Mouse (Mus musculus) WW6 (cell line): Measurements from ENCODE around the gene Racgap1.

ENCODE experiments used
- DNase-seq: peaks from one replicate; pipeline ENCODE4 v3.0.0-alpha.2; 2013; ENCODE audit warnings: low read depth, low spot score

Gene Racgap1

GRCm38 (mm10) chr15:99619821-99620220 lies 31.6 kb downstream of the Racgap1 start:
- DNase-seq: no peak

DNA sequence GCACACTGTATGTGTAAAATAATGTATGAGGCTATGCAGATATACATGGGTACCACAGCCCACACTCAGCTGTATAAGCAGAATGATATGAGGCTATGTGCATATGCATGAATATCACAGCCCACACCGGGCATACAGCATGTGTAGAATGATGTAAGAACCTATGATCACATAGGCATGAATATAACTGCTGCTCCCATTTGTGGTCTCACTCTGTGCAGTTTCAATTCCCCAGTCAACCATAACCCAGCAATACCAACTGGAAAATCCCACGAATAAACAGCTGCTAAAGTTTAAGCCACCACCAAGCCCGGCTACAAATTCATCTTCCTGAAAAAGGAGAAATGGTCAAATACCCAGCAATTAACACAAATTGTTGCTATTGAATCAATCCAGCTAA lies 32.9 kb downstream of the Racgap1 start:
- DNase-seq: no peak

DNA sequence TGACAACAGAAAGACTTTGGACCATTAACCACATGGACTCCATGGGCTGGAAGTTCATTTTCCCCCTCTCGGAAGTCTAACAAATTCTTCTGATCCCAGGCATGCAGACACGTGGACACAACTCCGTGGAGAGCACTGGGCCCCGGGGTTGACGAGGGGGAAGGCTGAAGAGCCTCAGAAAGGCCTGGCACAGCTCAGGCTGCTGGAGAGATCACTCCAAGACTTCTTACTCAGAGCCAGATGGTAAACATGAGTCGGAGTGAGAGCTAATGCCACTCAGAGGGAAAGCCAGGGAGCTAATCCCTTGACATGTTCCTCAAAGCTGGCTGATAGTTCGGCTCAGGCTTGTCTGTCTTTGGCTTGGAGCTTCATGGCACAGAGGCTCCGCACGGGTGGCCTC lies 36.2 kb downstream of the Racgap1 start:
- no peak for DNase-seq

DNA sequence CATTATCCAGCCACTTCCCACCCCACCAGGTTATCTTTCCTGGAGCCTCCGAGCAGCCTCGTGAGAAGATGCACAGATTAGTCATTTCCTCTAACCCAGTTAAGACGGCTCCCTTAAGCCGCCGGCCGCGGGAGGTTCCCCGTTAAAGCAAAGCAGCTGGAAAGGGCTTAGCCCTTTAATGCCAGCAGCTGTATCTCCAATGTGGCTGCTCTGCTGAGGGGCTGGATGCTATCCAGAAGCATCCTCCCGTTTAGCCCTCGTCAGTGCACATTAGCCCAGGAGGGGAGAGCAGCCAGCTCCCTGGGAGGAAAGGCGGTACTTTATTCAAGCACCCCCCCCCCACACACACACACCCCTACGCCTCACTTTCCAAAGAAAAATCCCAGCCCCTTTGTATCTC lies 36.7 kb downstream of the Racgap1 start:
- no peak for DNase-seq

DNA sequence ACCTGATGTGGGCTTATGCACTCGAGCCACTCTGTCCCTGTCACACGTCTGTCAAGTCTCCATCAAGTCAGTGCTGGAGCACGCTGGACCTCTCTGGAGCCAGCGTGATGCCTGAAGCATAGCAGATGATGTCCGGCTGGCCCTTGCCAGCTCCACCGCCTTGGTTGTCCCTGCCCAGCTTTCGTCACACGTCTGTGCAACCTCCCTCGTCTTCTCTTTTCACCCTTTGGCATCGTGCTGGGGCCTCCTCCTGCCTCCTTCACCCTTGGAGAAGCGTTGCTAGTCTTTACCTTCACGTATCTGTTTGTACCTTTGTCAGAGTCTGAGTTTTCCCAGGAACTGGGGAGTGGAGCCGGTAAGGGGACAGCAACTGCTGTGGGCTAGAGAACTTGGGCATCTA lies 37.2 kb downstream of the Racgap1 start:
- DNase-seq: no peak

DNA sequence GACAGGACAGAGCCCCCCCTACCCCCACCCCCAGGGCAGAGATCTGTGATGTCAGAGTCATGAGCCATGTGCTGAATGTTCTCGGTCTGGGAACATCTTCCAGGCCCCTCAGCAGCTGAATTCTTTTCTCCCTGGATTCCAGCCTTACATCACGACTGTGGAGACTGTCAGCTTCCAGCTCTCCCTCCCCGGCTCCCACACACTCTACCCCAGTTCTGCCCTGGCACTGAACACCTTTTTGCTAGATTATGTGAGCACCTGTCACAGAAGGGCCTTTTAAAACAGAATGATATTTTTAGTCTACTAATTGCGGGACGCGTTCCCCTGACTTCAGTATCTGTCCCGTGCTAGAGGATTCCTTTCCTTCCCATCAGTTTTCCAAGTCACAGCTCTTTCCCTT lies 39.9 kb downstream of the Racgap1 start:
- no peak for DNase-seq

GRCm38 (mm10) chr15:99608382-99609125 lies 42.9 kb downstream of the Racgap1 start:
- no peak for DNase-seq

DNA sequence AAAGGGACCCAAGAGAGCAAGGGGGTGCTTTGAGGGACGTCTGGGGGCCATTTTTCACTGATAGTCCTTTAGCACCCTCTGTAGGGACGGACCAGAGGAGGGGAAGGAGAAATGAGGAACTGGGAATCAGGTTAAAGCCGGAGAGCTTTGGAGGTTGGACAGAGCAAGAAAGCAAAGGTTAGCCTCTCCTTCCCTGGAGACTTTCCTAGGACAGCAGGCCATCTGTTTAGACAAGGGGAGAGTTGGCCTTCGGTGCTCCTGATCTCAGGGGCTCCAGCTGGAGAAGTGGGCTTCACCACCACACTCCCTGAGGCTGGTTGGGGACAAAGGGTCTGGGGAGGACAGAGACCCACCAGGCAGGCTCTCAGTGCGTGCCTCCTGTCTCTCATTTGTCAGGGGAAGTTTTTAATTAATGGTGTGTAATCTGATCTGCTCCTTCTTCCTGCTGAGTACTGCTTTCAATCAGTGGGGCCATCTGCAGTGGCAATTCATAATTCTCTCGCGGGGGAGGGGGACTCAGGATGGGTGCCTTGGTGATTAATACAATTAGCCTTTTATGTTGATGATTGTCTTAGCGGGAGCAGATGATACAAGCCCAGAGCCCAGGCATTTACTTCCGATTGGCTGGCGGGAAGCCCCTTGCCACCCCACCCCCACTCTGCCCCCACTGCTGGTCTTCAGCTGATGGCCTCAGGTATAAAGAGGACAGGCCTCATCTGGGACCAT lies 43.9 kb downstream of the Racgap1 start:
- DNase-seq: no peak

DNA sequence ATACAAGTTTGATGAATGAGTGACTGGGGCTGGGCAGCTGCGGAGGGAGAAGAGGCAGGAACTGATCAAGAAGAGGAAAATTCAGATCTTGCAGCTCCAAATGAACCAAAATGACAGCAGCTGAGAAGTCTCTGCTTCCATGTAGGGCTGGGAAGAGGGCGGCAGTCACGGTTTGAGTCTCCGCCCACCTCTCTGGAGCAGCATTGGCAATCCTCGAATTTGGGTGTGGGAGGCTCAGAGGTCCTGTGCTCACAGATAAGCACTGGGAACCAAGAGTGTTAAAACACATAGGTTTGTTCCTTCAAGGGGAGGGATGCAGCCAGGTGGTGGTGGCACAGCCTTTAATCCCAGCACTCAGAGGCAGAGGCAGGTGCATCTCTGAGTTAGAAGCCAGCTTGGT lies 44.9 kb downstream of the Racgap1 start:
- no peak for DNase-seq

DNA sequence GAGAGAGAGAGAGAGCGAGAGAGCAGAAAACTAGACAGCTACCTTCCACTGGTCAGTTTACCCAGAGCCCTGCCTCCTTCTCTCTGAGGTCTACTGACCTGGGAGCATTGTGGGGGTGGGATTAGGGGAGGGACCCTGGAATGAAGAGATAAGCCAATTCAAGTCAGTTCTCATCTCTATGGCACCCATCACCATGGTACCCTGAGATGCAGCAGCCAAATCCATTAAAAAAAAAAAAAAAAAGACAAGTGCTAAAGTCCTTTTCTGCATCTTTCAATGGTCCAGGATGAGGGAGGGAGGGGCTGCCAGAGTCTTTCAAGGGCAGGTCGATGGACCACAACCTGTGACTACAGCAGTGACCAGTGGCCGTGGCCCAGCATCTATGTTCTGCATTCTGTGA lies 45.9 kb downstream of the Racgap1 start:
- no peak for DNase-seq

- DNase-seq: no peak
These were observed 48.2 kb downstream of the Racgap1 start for GRCm38 (mm10) chr15:99603216-99603615.

DNA sequence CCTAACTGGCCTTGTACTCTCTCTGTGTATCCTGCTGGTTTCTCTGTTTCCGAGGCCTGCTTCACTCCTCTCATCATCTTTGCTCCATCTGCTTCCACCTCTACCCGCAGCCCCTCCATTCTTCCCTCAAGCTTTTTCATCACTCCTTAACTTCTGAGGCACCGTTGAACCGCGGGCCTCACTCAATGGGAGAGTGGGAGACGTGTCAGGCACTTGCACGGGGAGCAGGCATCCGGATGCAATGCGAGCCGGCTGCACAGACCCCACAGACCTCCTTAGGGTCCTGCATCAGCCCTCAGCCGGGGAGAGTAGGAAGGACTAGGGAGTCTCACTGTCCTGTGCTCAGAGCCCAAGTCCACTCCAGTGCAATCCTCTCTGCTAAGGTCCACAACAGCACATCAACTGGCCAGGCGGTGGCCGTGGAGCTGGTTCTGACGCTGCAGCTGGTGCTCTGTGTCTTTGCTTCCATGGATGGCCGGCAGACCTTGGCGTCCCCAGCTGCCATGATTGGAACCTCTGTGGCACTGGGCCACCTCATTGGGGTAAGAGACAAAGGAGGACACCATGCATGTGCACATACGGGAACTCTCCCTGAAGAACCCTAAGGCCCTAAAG lies 49.1 kb downstream of the Racgap1 start:
- DNase-seq: no peak

DNA sequence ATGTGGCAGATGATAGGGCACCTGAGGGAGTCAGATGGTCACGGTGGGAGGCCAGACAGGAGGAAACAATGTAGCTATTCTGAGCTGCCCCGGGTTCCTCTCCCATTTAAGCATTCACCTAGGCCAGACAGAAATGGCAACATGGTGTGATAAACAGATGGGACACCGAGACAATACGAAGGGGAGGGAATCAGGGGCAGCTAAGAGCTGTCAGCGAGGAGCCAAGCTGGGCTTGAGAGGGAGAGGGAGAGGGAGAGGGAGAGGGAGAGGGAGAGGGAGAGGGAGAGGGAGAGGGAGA lies 49.7 kb downstream of the Racgap1 start:
- DNase-seq: no peak

GRCm38 (mm10) chr15:99600986-99601822 lies 50.3 kb downstream of the Racgap1 start, which contains the start of gene Aqp6:
Aqp6 (plus strand) TSS chr15:99601400.
- no peak for DNase-seq

GRCm38 (mm10) chr15:99599245-99600070 lies 52.0 kb downstream of the Racgap1 start:
- DNase-seq: no peak

- no peak for DNase-seq
These were observed 53.9 kb downstream of the Racgap1 start for GRCm38 (mm10) chr15:99597596-99597995.

- no peak for DNase-seq
These were observed 54.6 kb downstream of the Racgap1 start for GRCm38 (mm10) chr15:99596841-99597240.

GRCm38 (mm10) chr15:99596056-99596687 lies 55.3 kb downstream of the Racgap1 start:
- DNase-seq: peak; percentile 71

DNA sequence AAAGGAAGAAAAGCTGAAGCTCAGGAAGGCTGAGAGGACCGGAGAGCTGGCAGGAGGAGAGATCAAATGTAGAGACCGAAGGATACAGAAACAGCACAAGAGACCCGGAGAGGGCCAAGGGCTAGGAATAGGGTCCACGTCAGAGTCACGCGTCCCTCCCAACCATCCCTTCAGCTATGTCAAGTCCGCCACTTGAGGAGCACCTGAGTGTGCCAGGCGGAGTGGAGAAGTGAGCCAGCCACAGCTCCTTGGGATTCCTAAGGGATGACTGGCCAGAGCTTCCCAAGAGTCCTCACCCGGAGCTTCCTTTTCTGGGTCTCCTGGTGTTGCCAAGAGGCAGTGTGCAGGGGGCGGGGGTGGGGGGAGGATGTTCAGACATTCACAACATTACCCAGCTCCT lies 56.5 kb downstream of the Racgap1 start:
- no peak for DNase-seq

DNA sequence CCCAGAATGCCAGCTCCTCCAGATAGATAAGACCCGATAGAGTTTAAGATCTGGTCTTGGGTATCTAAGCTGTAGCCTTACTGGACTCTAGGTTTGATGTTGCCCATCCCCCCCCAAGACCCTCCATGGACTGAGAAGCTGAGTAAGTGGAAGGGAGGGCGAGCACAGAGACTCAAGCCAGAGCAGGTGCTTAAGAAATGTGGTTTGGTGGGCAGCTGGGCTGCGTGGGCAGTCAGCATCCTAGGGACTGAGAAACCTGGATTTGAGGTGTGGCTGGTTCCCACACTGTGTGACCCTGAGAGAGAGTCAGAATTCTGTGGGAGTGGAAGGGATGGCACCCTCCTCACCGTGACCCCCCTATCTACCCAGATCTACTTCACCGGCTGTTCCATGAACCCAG lies 58.6 kb downstream of the Racgap1 start:
- no peak for DNase-seq

DNA sequence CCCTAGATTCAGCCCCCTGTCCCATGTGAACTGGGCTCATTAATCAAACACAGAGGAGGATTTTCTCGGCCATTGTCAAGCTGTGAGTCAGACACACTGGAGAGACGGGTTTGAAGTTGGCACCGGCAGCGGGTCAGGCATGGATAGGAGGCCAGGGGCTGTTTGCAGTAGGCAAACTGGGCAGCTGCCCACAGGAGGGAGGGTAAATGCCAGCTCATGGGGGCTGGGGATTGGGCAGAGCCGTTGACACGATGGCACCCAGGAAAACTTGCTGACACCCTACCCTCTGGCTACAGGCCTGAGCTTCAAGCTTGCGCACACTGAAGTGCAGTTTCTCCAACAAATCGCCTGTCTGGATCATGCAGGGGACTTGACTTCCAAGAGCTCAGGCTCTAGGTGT lies 59.3 kb downstream of the Racgap1 start:
- DNase-seq: no peak
